Mouse (Mus musculus) midbrain, embryonic 12.5 days (tissue): ENCODE measurements around the gene Gm9936. TPM values are rescaled to one million over a fixed set of nuclear protein-coding genes. Genes with fewer than 3 reads are reported as not detected.
A peak's percentile ranks its signal among the peaks of the same experiment; 100 is the strongest.

ENCODE experiments used
- ATAC-seq: fragments of 200-750 bp; cut with Nextera tagmentation; 2 replicates; pipeline ENCODE4 v1.8.0; 2017; ENCODE audit warnings: low read depth, moderate TSS enrichment, moderate library complexity; ENCODE audit not compliant: low FRiP score
- H3K27ac ChIP-seq: fragments of 300-500 bp; sonication (generic); replicated peaks from 2 replicates; pipeline ENCODE4 v1.5.1; 2016; ENCODE audit warnings: mild to moderate bottlenecking
- H3K27me3 ChIP-seq: fragments of 300-500 bp; sonication (generic); 2 replicates; pipeline ENCODE4 v1.6.1; 2016; ENCODE audit warnings: mild to moderate bottlenecking
- H3K36me3 ChIP-seq: fragments of 300-500 bp; sonication (generic); 2 replicates; pipeline ENCODE4 v1.6.1; 2016
- H3K4me1 ChIP-seq: fragments of 300-500 bp; sonication (generic); 2 replicates; pipeline ENCODE4 v1.6.1; 2016
- H3K4me2 ChIP-seq: fragments of 300-500 bp; sonication (generic); replicated peaks from 2 replicates; pipeline ENCODE4 v1.6.1; 2016; ENCODE audit warnings: mild to moderate bottlenecking, moderate library complexity
- H3K4me3 ChIP-seq: fragments of 300-500 bp; sonication (generic); 2 replicates; pipeline ENCODE4 v1.5.1; 2016; ENCODE audit warnings: mild to moderate bottlenecking
- H3K9ac ChIP-seq: fragments of 300-500 bp; sonication (generic); replicated peaks from 2 replicates; pipeline ENCODE4 v1.6.1; 2016; ENCODE audit warnings: mild to moderate bottlenecking, moderate library complexity
- H3K9me3 ChIP-seq: fragments of 300-500 bp; sonication (generic); 2 replicates; pipeline ENCODE4 v1.6.1; 2016; ENCODE audit warnings: mild to moderate bottlenecking
- WGBS: fragments of 180-500 bp; shearing (Covaris S2); methylation state at CpG from one replicate; pipeline ENCODE4 v1.1.7; 2016; 5-methylcytosine and 5-hydroxymethylcytosine counted together
- microRNA-seq: library from miRNA; unstranded; fragments of <30 nt; microRNA quantifications from one replicate; pipeline ENCODE4, GENCODE M21; 2017
- polyA plus RNA-seq: library from polyadenylated mRNA; unstranded; fragments of >200 nt; fragmentation: Nextera tagmentation; extraction: Ambion mirVana; gene quantifications from 2 replicates; pipeline ENCODE4 v1.2.1, GENCODE M21; 2016

Gene Gm9936
- polyA plus RNA-seq, 1 experiment from 2014 or later, result 0.71 TPM

DNA sequence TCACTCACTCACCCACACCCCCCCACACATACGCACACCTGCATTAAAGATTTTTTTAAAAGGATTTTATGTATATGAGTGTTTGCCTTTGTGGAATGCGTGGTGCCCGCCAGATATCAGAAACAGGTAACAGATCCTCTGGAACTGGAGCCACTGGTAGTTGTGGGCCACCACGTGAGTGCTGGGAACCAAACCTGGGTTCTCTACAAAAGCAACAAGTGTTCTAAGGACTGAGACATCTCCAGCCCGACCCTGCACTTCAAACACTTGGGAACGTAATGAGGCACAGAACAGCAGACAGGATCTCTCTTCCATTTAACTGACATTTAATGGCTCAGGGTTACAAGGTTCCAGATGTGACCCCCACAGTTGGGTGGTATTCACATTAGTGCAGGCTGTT lies 50.6 kb downstream of the Gm9936 start:
- H3K9ac ChIP-seq, result no peak overlapping the region
- no peak for ATAC-seq
- H3K4me3 ChIP-seq, result no peak overlapping the region
- WGBS, result 69% methylated on average over 6 of the region's 6 CpGs
- no peak overlapping the region for H3K4me2 ChIP-seq
- H3K27me3 ChIP-seq, result no peaks in the 10 kb centered on the region
- peaks cover 22% of the 10 kb centered on the region for H3K4me1 ChIP-seq
- peaks cover 64% of the 10 kb centered on the region for H3K36me3 ChIP-seq
- H3K9me3 ChIP-seq, result no peaks in the 10 kb centered on the region
- H3K27ac ChIP-seq, result no peak overlapping the region

DNA sequence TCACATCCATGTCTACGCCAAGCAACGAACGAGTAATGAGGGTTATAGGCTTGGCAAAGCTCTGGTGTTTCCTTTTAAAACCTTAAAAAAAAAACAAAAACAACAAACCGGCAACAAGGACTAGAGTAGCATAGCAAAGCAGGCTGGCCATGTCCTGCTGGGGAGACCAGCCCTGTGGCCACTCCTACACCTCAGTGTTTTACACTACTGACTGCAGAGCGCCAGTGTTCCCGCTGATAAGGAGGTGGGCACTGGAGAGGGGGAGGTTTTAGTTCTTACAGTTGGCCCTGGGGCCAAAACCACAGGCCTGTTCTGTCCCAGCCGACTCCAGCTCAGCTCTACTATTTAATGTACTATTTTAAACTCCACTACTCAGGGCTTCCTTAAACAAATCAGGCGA lies 51.0 kb downstream of the Gm9936 start:
- 43% methylated on average over 8 of the region's 8 CpGs for WGBS
- Histone ChIP-seq H3K27ac (no peak overlapping the region; the same call in 1 of the 2 replicates), H3K4me3 (no peak overlapping the region), H3K27me3 (no peaks in the 10 kb centered on the region), H3K9ac (no peak overlapping the region), H3K36me3 (peaks cover 68% of the 10 kb centered on the region), H3K9me3 (no peaks in the 10 kb centered on the region), H3K4me2 (no peak overlapping the region), H3K4me1 (peaks cover 18% of the 10 kb centered on the region)
- ATAC-seq, result no peak

DNA sequence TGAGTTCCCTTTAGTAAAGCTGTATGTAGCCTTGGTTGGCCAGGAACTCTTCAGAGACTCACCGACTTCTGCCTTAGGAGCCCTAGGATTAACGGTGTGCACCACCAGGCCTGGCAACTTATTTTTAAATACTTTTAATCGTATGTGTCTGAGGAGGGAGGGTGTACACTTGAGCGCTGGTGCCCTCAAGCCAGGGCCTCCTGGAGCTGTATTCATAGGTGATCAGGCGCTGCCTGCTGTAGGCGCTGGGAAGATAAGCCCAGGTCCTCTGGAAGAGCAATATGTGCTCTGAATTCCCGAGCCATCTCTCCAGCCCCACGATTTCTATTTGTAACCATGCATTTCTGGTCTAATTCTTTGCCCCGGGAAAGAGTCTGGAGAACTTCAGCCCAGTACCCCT lies 51.4 kb downstream of the Gm9936 start:
- H3K9ac ChIP-seq, result no peak overlapping the region
- no peak for ATAC-seq
- no peak overlapping the region for H3K4me2 ChIP-seq
- H3K9me3 ChIP-seq, result no peaks in the 10 kb centered on the region
- H3K27me3 ChIP-seq, result no peaks in the 10 kb centered on the region
- H3K27ac ChIP-seq, result no peak overlapping the region; the same call in 1 of the 2 replicates
- H3K4me3 ChIP-seq, result no peak overlapping the region
- H3K36me3 ChIP-seq, result peaks cover 72% of the 10 kb centered on the region
- H3K4me1 ChIP-seq, result peaks cover 13% of the 10 kb centered on the region
- WGBS, result 58% methylated on average over 9 of the region's 9 CpGs

DNA sequence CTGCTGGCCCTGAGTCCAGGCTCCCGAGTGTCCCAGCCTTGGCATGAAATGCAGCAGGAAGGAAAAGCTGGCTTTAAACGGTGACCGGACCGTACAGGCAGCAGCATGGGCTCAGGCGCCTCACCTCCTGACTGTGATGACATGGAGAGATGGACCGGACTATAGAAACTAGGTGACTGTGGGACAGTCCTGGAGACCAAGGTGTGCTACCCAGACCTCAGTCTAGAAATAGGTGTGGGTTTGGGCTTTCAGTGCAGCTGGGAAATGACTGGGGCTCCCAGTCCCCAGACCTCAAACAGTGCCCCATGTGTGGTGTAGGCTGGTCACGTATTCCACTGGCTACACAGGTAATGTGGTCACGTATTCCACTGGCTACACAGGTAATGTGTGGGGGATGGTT lies 51.8 kb downstream of the Gm9936 start:
- H3K4me2 ChIP-seq, result no peak overlapping the region
- no peak overlapping the region for H3K9ac ChIP-seq
- H3K36me3 ChIP-seq, result peaks cover 76% of the 10 kb centered on the region
- peaks cover 12% of the 10 kb centered on the region for H3K4me1 ChIP-seq
- 86% methylated on average over 8 of the region's 8 CpGs for WGBS
- no peaks in the 10 kb centered on the region for H3K27me3 ChIP-seq
- H3K9me3 ChIP-seq, result no peaks in the 10 kb centered on the region
- H3K27ac ChIP-seq, result no peak overlapping the region
- no peak overlapping the region for H3K4me3 ChIP-seq
- no peak for ATAC-seq

Small RNA genes within 50 kb of the gene (microRNA-seq; reads per million reads assigned to microRNA genes)
- gene Mir6240, result 9.5 reads per million, percentile 26 among the genes with 10 or more reads in this experiment

Other genes starting within 250 kb of the Gm9936 start
- gene Trpv4, start 200.3 kb downstream of the Gm9936 start, polyA plus RNA-seq, result 0.20 and 0.69 TPM in 2 replicates
- gene Gltp, start 167.7 kb downstream of the Gm9936 start, polyA plus RNA-seq, result 60.6 and 62.0 TPM in 2 replicates
- gene Tchp, start 150.9 kb downstream of the Gm9936 start, polyA plus RNA-seq, result 21.5 and 24.6 TPM in 2 replicates
- gene Ankrd13a, start 84.0 kb downstream of the Gm9936 start, polyA plus RNA-seq, result 71.1 and 77.7 TPM in 2 replicates
- gene Git2, start 83.2 kb downstream of the Gm9936 start, polyA plus RNA-seq, result 48.4 and 52.6 TPM in 2 replicates
- gene 1500011B03Rik, start 35.2 kb downstream of the Gm9936 start, polyA plus RNA-seq, result 154 and 167 TPM in 2 replicates
- gene 4930519G04Rik, start 5.0 kb downstream of the Gm9936 start, polyA plus RNA-seq, result not detected in 2 replicates
- gene Oasl2, start 38.3 kb upstream of the Gm9936 start, polyA plus RNA-seq, result 1.4 and 2.0 TPM in 2 replicates
- 0.19 TPM in 1 of 2 replicates, not detected in the other for gene Oasl1, start 64.6 kb upstream of the Gm9936 start, polyA plus RNA-seq
- gene 2210016L21Rik, start 83.5 kb upstream of the Gm9936 start, polyA plus RNA-seq, result 62.9 and 63.1 TPM in 2 replicates
- 0.05 and 0.07 TPM in 2 replicates for gene Hnf1a, start 112.4 kb upstream of the Gm9936 start, polyA plus RNA-seq
- gene Sppl3, start 152.5 kb upstream of the Gm9936 start, polyA plus RNA-seq, result 16.6 and 17.0 TPM in 2 replicates
- 25.3 and 31.3 TPM in 2 replicates for gene Gm10401, start 239.6 kb upstream of the Gm9936 start, polyA plus RNA-seq